Mouse (Mus musculus) cerebellum, adult 9-10 months (tissue): ENCODE data around the gene Npepps.

Source experiments
- DNase-seq: peaks from one replicate; pipeline ENCODE4 v3.0.0; 2022

Npepps gene

DNA sequence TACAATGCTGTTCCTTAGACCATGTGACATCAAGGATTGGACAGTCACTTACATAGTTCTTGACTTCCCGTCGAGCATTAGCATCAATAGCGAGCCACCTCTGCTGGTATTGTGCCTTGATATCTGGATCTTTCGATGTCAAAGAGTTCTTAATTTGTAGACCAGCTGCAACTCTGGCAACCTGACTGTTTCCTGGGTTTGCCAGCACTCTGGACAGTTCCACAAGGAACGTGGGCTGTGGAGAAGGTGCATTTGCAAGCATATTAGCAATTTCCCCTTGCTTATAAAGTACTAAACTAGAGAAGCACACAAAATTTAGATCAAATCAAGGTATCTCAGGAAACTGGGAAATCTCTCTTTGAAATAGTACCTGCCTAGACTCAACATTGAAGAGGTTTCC, 95.6 kb downstream of the Npepps start:
- no peak for DNase-seq

DNA sequence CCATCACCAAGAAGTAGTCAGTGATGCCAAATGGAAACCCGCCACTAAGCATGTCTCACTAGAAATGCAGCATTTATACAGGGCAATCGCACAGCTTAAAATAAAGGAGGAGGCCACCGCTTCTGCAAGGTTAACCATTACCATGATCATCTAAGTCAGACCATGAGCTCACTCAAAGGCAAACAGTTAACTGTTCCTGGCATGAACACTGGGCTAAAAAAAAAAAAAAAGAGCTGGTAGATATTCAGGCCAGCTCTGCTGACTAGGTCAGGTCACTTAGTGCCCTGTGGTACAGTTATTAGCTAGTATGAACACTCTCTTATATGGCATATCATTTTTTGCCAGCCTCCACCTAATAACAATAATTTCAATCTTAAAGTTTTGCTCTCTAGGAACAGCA, 98.0 kb downstream of the Npepps start:
- no peak for DNase-seq

DNA sequence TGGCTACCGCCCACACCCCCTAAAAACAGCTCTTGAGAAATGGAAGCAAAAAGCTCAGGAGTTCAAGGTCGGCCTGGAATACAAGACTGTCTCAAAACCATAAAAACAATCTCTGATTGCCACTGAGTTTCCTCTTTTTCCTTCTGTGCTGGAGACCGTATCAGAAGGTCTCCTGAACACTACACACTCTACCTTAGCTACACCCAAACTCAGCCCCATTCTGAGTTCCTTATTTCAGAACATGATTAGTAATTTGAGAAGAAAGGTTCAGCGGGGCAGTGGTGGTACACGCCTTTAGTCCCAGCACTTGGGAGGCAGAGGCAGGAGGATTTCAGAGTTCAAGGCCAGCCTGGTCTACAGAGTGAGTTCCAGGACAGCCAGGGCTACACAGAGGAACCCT, 99.4 kb downstream of the Npepps start:
- no peak for DNase-seq

DNA sequence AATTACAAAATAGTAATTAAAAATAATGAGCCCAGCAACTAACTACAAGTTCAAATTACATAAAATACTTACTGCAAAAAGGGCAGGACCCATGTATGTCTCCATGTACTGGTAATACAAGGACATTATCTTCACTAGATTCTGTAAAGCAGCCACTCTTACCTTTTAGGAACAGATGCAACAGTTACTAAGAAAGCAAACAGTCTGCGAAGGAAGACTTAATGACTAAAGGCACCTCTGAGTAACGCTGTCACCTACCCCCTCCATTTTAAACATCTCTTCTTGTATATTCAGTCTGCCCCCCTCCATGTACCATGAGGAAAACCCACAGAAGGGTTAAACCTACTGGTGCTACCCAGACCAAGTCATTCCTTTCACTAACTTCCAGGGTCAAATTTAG, 102.2 kb downstream of the Npepps start:
- no peak for DNase-seq

DNA sequence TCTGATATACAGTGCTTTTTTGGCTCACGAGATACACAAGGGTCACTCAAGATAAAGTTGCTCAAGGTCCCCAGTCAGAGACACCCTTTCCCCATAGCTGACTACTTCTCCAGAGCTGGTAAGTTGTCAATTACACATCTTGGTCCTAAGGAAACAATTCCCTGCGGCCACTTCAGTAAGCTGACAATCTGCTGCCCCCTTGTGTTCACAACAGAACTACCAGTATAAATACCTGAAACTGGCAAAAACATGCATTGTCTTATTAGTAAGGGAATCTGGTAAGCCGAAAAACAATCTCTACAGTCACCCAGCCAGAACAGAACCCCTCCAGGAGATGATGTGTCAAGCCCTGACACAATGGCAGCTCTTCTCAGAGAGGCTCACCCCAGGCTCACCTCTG, 103.6 kb downstream of the Npepps start:
- DNase-seq: peak; percentile 77

DNA sequence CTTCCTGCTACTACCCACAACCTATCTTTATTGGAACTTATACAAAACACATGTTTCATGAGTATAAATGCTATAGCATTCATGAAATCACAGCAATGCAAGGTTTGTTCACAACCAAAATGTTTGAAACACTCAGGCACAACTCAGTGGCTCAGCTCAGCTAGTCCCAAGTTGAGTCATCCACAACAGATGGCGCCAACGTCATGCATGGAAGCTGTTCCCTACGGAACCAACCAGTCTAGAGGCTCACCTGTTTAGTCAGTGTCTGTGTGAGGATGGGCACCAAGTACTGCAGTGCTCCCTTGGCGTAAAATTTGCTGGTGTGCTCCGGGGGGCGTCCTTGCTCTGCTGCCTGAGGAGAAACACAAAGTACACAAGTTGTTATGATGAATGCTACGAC, 104.9 kb downstream of the Npepps start:
- DNase-seq: peak; percentile 43

DNA sequence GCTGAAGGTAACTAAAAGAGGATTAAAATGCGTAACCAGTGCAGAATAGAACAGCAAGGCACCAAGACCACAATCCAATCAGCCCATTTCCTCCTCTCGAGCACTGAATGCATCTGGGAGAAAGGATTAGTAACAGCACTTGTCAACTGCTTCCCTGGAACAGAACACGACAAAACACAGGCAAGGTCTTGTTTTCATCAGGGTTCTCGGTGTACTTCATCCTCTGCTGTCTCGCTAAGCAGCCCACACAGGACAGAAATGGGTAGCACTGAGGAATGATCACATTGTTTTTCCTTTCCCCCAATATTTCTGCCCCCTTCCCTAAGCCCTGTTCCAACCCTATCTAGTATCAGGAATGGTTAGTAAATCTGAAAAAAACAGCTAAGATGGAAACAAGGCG, 120.1 kb downstream of the Npepps start:
- DNase-seq: no peak

DNA sequence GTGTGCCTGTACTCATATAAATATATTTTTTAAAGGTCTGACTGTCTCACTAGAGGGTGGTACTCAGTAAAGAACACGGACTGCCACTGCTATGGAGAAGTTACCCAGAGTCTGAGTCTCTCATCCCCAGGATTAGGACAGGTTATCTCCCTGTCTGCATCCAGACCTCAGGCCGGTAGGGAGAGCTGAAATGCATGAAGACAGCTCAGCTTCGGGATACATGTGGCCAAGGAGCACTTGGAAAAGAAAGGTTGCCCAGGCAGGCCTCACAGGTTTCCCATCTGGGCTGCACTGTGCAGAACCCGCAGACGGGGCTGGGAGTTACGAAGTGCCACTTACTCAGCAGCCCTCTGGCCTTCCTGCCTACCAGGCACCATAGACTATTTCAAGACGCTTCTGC, 123.4 kb downstream of the Npepps start:
- no peak for DNase-seq
